Mouse (Mus musculus): ENCODE data around the gene Prn.

The Prn gene

GRCm38 (mm10) chr2:131948916-131949639 lies 39.3 kb downstream of the Prn start:
- no peak for DNase-seq (ENCODE audit: low read depth, low spot score)

DNA sequence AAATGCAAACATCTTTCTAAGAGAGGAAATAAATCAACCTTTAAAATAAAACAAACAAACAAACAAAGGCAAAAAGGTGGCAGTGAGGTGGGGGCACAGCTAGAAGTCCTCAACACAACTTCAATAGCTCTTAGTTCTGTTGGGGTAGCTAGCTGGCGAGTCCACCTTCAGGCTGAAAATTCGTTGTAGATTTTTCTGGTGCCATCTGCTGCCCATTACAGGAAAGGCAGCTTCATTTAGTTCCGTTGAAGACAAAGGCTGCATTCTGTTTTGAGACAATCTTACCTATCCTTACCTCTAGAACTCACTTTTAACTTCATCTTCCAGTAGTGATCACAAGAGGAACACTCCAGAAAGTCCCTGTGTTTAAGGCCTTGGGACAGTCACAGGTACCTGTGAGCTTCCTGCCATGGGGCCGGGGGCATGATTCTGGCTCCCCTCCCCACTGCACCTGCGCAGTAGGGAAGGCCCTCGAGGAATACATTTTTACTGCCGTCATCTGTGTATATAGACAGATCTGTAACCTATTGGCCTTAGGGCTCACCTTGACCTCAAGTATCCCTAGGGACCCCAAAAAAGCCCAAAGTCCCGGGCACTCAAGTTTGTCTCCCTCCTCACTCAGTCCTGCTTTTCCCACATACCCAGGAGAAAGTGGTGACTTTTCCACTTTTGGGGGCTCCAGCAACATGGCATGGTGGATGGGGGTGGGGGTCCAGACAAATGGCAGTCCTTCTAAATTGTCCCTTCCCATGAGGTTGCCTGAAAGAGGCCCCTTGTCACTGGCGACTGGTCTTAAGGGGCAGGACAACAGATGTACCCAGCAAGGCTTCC lies 40.2 kb downstream of the Prn start:
- no peak for DNase-seq (ENCODE audit: low read depth, low spot score)

DNA sequence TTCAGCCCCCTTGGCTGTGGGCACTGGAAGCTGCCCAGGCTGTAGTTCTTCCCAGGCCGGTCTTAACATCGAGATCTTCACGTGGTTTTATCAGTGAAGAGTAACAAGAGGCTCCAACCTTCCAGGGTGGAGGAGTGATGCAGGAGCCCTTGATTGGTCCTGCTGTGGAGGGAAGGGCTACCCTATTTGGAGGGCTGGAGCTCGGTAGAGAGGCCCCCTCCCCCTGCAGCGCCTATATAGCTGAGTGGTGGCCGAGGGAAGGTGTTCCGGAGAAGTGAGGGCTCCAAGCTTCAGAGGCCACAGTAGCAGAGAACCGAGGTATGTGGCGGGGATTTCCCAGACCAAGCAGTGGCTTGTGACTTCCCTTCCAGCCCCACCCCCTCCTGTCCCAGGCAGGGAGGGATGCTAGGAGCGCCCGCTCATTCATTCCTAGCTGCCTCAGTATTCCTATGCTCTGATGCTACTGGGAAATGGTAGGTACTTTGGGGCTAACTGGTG lies 40.9 kb downstream of the Prn start, which contains the start of gene Prnd:
TSS of gene Prnd (plus strand) at position 264 of the 498 bp plus-strand sequence.
- DNase-seq (ENCODE audit: low read depth, low spot score), result no peak

DNA sequence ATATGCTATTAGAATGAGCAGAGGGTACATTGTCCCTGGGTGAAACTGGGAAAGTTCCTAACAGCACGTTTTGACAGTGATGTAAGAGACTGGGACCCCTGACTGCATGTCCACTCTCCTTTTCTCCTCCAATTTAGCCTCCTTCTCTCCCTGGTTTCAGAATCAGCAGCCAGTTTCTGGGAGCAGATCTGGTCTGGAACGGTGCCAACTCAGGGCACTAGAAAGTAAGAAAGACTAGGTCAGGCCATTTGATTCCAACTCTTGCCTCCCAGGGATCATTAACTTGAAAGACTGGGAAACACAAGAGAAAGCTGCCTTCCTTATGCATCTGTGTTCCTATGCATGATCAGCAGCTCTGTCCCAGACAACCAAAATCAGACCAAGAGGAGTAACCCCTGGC lies 42.7 kb downstream of the Prn start:
- no peak for DNase-seq (ENCODE audit: low read depth, low spot score)

- DNase-seq (ENCODE audit: low read depth, low spot score), result no peak
These were observed 43.3 kb downstream of the Prn start for GRCm38 (mm10) chr2:131952961-131953538.

GRCm38 (mm10) chr2:131953711-131954110 lies 44.0 kb downstream of the Prn start:
- DNase-seq (ENCODE audit: low read depth, low spot score), result no peak

GRCm38 (mm10) chr2:131954835-131955234 lies 45.1 kb downstream of the Prn start:
- no peak for DNase-seq (ENCODE audit: low read depth, low spot score)

DNA sequence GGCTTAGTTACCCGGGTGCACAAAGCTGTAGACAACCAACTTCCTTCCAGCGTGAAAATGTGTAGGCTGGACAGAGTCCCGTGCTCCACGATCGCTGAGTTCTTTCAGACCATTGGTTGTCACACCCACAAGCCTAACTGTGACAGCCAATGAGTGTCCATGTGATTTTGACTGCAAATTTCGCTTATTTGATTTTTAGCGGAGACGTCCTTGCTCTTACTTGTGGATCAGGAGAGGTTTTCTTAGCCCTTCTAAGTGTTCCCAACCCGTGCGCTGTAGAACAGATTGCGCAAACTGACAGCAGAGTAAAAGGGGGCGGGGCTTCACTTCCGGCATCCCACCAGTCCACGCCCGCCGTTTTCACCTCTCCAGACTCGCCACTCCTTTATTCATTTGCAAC lies 45.5 kb downstream of the Prn start:
- DNase-seq (ENCODE audit: low read depth, low spot score), result no peak

DNA sequence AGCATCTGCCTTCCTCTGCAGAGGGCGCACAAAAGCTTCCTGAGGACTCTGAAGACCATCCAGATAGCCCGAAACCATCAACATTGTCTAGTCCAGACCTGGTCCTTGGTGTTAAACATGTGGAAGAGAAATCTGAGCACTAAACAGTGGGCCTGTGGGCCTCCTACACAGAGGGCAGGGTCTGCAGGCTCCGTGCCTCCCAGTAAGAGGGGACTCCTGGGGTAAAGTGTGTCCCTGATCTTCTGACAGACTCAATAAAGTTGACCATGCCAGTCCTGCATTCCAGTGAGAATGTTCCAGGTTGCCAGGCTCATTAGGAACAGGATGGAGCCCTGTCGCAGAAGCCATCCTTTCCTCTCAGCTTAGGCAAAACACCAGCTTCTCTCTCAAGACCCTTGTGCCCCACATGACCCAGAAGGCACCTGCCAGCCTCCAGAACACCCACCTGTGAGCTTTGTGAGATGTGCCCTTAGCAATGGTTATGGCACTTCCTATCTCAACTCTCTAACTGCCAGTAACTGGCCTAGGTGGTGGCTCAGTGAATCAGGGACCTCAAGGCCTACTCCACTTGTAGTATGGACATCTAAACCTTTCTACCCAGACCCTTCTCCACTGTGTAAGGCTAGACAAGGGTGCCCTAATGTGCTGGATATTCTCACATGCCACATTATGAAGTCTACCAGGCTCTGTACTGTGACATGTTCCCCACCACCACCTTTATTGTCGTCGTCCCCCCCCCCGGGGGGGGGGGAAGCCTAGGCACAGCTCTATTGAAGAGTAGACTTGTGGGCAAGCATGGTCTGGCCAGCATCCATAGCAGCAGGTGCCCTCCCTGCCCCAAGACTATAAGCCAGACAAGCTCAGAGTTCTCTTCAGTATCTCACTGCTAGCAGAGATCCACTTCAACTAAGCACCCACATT lies 46.8 kb downstream of the Prn start:
- DNase-seq (ENCODE audit: low read depth, low spot score), result no peak

- DNase-seq (ENCODE audit: low read depth, low spot score), result peak; percentile 18
These were observed 48.0 kb downstream of the Prn start for GRCm38 (mm10) chr2:131957731-131958222.

DNA sequence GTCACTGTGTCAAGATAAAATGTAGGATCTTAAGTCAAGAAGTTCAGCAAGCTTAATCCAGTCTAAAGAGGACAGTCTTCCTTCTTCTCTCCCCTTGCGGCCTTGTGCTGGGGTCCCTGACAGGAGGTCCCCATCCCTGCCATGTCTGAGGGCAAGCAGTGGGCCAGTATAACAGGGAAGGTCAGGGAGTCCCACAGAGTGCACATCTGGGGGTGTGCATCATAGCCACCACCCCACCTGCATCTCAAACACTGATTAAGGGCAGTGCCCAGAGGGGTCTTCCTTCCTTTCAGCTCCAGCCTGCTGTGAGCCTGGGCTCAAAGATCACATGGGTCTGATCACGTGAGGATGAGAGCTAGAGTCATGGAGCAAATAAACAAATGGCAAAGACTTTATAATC lies 51.9 kb downstream of the Prn start:
- DNase-seq (ENCODE audit: low read depth, low spot score), result no peak

- no peak for DNase-seq (ENCODE audit: low read depth, low spot score)
These were observed 60.8 kb downstream of the Prn start for GRCm38 (mm10) chr2:131970597-131970996.

DNA sequence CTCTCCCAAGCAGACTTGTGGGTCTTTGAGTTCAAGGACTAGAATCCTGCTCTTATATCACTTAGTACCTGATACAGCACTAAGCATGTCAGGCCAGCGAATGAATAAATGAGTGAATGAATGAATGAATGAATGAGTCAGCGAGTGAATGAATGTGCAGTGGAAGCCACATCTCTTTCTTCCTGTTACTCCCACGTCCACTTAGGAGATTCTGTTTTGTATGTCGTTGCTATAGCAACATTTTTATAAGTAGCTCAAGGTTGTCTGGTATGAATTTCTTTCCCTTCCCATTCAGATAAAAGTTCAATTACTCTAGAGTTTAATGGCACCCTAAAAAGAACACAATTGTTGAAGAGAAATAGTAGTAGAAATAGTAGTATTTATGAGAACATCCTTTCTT lies 61.3 kb downstream of the Prn start:
- DNase-seq (ENCODE audit: low read depth, low spot score), result no peak

- no peak for DNase-seq (ENCODE audit: low read depth, low spot score)
These were observed 66.9 kb downstream of the Prn start for GRCm38 (mm10) chr2:131976663-131977062.

DNA sequence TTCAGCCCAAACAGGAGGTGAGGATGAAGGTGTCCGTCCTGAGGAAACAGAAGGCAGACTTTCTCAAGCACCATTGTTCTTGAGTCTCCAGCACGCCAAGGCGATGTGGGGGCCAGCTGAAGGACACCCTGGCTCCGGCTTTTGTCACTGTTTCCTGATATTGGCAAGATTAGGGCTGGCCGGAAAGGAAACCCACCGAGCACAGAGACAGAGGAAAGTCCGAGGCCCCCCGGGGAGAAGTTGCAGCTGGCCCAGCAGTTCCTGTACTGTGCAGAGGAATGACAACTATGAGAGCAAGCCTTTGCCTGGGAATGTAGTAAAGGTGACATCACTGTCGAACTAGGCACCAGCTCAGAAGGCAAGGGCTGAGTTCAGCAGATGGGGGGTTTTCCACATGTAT lies 71.1 kb downstream of the Prn start:
- DNase-seq (ENCODE audit: low read depth, low spot score), result no peak

DNA sequence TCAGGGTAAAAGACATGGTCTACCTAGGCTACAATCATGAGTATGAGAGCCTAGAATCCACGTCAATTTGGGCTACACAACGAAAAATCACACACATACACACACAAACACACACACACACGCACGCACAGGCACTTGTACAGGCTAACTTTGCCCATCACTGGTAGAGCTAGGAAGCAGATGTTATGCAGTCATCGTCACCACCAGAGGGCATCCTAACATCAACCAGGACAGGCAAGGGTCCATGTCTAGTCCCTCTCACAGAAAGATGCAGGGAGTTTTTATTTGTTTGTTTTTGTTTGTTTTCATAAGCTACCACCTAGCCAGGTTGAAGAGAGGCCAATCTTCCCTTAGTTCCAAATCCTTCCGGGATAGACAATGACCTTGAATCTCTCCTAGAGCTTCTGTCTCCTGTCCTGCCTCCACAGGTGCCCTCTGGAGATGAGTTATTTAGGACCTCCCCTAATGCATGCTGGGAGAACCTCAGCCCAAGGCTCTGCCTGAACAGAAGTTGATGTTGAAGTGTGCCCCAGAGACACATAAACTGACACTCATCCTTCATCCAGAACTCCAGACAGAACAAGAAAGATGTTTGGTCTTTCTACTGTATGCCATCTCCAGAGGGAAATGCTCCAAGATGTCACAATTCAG lies 72.9 kb downstream of the Prn start:
- peak; percentile 68 for DNase-seq (ENCODE audit: low read depth, low spot score)

DNA sequence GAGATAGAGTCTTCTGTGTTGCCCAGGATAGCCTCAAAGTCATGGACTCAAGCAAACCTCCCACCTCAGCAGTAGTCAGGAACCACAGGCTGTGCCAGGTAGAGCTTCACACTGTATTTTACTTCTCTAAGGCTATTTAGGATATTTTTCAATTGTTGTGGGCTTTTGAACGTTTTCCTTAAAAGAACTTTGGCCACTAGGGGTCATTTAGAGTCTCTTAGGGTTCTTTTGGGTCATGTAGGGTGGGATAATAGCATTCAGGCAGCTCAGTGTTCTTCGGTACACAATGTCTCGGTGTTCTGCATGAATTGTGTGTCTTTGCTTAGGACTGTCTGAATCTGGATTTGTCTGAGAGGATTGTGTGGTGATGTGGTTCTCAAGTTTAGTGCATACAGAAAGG lies 78.2 kb downstream of the Prn start:
- no peak for DNase-seq (ENCODE audit: low read depth, low spot score)

GRCm38 (mm10) chr2:131988550-131988949 lies 78.8 kb downstream of the Prn start:
- DNase-seq (ENCODE audit: low read depth, low spot score), result no peak

DNA sequence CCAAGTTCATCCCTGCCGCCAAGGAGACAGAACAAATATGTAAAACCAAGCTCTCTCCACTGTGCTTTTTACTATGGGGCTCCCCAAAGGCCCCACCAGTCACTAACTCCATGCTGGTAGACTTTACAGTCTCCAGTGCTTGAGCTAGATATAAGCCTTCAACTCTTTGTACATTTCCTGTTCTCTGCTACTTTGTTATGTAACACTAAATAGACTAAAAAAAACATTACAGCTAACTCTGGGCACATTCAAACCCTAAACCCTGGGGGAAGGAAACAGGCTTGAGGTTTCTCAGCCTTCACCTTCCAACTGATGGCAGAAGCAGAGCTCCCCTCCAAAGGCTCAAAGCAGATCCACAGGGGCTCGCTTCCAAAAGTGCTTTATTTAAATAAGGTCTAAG lies 82.7 kb downstream of the Prn start:
- no peak for DNase-seq (ENCODE audit: low read depth, low spot score)

DNA sequence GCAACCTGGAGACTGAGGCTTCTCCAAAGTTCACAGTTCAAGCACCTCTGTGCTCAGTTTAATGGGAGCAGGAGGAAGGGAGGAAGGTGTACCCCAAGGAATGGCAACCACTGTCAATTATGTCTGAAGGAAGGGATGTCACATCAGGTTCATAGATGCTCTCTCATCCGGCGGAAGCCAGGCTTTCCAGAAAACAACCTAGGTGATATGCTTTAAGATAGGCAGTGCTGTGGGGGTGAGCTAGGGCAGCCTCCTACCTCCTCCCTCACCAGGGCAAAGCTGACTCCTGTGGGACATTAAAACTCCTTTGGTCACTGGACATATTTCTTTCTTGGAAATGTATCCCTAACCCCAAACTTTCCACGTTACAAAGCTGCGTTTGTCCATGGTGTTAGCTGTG lies 83.4 kb downstream of the Prn start:
- no peak for DNase-seq (ENCODE audit: low read depth, low spot score)
